Mouse (Mus musculus) adrenal gland, postnatal 10 days (tissue): ENCODE measurements at regions not wholly inside any gene's neighbourhood (a gene's known extent, or its start where the extent isn't known, plus 50 kb on each side); places are given as distances from the start of the nearest gene placed in this dataset.
"Not testable (repeated sequence)": the region's sequence is repeated elsewhere in the genome, so short reads cannot be mapped to it uniquely, and the experiment has no call there.

Experiments used
- DNase-seq: peaks from one replicate; pipeline ENCODE4 v3.0.0; 2021; ENCODE audit warnings: mixed read lengths

GRCm38 (mm10) chr16:50847693-50848092 is 256.7 kb upstream of the Ccdc54 start:
- DNase-seq, result peak; percentile 8

DNA sequence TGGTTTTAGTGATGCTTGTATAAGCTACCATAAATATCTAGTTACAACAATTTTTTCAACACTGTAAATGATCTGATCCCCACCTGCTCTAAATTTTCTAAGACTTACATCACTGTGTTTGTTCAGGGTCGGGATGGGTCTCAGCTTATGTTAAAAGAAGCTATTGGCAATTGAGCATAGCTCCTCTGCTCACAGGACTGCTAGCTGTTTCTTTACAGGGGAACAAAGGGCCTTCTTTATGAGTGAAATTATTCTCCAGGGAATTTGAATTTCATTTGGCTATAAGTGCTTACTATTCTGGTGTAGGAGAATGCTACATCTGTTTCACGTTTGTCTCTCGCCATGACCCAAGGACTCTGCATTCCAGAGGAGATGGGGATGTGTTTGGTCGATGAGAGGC is 255.6 kb upstream of the Ccdc54 start:
- DNase-seq, result no peak

DNA sequence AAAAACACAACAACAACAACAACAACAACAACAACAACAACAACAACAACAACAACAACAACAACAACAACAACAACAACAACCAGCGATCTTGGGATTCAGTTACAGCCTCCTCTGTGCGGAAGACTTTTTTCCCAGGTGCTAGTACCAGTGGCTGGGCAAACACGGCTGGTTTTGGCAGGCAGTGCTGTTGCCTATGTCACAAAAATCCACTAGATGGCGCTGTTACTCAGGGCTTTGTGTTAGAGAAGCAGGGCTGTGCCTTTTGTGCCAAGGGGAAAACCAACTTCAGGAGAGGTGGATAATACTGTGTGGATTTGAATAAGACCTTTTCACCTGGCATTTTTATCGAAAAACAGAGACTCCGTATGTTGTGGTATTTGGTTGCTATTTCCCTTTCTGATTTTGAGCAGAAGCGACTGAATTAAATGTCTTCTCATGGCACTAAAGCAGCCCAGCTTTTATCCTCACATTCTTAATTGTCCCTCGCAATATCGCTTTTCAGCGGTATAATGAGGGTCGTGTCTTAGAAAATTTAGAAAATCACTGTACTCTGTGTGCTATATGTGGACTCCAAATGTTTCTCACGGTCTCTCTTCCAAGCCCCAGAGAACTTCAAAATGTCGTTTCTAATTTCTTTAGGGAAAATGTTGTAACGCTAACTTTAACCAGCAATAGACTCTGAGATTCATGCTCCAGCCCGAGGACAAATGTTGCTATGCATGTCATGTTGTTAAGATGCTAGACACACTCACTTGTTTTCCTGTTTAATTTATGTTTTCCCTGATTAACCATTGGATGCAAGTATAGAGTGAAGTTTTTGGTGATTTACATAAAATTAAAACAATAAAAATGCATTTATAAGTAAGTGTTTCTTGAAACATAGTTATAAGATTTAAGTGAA is 251.0 kb upstream of the Ccdc54 start:
- DNase-seq, result peak; percentile 79

DNA sequence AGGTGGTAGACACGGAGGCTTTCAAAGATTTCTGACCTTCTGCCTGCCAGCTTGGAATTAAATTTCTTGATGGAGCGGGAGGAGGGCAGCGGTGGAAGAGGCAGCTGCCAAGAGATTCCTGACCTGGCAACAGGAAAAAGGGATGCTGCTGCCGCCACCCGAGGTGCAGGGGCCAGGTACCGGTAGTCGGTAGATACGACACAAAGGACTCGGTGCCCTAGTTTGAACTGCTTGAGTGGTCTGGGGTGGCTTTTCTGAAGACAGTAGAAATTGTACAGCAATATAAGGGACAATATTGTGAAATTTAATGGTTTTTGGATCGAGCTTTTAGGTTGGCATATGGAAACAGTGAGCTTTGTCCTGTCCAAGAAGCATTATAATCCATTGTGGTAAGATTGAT is 250.3 kb upstream of the Ccdc54 start:
- DNase-seq, result no peak

DNA sequence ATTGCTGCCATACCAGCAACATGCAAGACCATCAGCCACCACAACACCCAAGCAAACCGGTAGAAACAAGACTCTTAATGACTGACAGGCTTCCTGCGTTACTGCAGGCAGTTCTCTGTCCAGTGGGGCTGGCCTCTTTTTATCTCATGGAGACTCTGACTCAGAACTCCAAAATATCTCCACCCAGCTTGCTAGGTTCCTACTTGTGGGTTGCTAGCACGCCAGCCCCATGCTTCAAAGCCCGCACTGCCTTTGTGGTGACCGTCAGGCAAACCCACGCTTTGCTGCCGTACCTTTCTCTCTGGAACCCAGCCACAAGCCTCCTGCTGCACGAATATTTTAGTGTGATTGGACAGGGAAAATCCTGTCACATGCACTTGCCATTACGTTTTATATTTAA is 248.7 kb upstream of the Ccdc54 start:
- no peak for DNase-seq

DNA sequence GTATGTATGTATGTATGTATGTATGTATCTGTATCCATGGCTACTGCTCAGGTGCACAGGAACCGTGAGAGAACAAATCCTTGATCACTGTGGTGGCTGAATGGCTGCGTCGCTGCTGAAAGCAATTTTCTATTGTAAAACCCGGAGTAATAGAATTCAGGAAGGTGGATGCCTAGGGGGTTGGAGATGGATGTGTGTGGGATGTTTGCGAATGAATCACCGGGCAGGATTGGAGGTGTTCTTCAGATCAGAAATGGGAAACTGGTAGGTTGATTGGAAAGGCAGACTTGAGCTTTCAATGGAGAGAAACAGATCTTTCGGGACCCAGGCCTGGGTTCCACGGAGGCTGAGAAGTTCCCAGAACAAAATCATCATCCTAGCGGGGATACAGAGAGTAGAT is 246.5 kb upstream of the Ccdc54 start:
- no peak for DNase-seq

DNA sequence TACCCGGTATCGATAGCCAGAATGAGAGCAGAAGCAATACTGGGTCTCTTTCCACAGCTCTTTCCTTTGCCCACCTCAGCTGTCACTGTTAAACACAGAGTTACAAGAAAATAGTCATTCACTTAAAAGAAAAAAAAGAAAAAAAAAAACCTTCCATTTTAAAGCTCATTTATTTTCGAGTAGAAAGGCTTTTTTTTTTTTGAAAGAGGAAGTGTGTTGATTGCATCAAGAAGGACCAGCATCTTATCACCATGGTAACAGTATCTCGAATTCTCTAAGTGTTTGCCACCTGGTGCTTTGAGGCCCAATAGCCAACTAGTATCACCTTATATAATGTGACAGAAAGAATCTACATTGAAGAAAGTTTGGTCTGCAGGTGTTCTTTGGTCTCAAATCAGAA is 245.5 kb upstream of the Ccdc54 start:
- DNase-seq, result no peak

DNA sequence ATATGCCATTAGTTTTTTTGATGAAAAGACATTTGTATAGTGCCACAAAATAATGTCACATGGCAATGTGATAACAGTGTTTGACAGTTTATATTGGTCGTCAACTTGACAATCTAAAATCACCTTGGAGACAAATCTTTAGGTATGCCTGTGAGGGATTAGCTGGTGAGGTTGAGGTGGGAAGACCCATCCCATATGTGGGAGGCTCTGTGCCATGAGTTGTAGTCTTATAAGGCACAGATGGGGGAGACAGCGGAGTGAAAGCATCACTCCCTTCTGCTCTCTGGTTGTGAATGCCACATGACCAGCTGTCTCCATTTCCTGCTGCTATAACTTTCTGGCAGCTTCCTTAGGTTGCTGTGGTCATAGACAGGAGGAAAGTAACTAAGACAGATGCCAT is 242.4 kb upstream of the Ccdc54 start:
- no peak for DNase-seq

DNA sequence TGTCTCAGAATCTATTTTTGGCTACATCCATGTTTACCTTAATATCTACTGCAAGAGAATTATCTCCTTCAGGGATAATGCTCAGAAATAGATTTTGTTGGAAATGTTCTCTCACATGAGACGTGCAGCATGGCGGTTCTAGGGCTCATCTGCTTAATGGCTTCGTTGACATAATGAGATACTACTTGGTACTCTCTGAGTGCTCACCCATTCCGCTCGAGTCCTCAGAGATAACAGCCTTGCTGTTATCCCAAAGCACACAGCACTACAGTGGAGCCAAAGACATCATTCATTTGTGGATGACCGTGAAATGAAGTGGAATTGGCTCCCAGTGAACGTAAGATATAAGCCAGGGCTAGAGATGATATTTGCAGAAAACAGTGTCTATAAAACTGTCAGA is 231.4 kb upstream of the Ccdc54 start:
- no peak for DNase-seq

DNA sequence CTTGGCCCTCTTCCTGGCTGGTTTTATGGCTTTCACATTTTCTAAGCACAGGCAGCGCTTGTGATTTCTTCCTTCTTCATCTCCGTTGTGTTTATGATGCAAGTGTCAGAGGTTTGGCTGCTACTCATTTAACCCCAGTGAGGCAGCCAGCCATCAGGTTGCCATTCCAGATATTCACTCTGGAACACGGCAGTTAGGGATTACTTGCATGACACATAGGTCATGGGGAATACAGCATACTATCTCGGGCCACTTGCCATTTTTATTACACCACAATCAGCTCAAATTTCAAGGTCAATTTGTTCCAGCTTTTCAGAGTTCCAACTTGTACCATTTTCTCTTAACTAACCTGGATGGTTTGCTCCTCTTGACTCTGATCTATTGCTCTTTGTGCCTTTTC is 223.7 kb upstream of the Ccdc54 start:
- DNase-seq, result peak; percentile 30

- peak; percentile 79 for DNase-seq
These were observed 208.3 kb upstream of the Ccdc54 start for GRCm38 (mm10) chr16:50799145-50799794.

DNA sequence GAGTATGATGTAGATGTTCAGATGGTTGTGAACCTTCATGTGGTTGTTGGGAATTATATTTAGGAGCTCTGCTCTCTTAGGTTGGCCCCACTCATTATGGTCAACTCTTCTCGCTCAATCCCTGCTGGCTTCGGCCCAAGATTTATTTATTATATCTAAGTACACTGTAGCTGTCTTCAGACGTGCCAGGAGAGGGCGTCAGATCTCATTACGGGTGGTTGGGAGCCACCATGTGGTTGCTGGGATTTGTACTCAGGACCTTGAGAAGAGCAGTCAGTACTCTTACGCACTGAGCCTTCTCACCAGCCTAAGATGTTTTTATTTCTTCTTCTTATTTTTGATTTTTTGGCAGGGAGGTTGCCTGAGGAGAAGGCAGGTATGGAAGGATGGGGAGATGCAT is 207.1 kb upstream of the Ccdc54 start:
- no peak for DNase-seq

DNA sequence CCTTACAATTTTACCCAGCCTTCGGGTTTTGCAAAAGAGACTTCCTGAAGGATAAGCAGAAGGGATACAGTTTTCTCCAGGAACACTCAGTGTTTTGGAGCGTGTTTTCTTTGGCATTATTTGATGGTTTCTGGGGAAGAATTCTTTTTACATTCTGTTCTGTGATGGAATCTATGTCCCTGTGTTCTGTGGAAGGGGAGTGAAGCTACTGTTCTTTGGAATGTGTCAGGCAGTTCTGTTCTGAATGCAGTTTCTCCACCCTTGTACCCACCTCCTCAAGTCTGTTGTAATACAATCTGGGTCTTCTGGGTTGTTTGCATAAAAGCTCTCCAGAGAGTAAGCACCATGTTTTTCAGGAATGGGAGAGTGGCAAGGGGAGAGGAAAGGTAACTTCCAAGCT is 202.0 kb upstream of the Ccdc54 start:
- no peak for DNase-seq

GRCm38 (mm10) chr16:50792506-50792905 is 201.6 kb upstream of the Ccdc54 start:
- DNase-seq, result no peak

DNA sequence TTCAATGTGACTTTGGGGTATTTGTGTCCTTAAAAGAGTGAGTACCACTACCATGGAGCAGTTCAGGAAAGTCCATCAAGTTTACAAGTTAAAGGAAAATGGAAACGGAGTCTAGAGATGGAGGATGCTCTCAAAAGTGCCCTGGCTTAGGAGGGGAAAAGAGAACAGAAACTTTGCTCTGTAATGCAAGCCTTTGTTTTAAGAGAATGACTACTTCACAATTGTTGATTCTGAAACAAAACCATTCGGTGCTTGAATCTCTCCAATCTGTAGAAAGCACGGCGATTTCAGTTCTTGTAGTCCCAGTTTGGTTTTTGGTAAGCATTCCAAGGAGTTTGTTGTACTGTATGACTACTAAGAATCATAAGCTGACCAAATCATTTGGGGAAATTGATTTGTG is 197.7 kb upstream of the Ccdc54 start:
- DNase-seq, result no peak

- no peak for DNase-seq
These were observed 195.2 kb upstream of the Ccdc54 start for GRCm38 (mm10) chr16:50786199-50786598.

GRCm38 (mm10) chr16:50785384-50785783 is 194.4 kb upstream of the Ccdc54 start:
- DNase-seq, result no peak

DNA sequence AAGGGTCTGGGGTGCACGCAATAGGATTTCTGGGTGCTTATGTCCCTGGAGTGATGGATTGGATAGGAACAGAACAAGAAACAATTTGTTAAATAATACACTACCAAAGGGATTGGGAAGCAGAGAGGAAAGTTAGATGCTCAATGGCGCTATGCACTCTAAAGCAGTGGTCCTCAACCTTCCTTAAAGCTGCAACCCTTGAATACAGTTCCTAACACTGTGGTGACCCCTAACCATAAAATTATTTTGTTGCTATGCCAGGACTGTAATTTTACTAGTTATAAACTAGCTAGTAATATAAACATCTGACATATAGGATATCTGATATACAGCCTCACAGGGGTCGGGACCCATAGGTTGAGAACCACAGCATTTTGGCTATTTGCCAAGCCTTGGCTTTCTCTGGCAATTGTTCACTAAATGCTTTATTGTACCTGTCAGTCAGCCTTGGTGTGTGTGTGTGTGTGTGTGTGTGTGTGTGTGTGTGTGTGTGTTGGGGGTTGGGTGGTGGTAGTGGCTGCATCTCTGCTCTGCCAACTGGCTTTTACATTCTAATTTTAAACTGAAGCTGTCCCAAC is 193.8 kb upstream of the Ccdc54 start:
- no peak for DNase-seq

- DNase-seq, result no peak
These were observed 193.1 kb upstream of the Ccdc54 start for GRCm38 (mm10) chr16:50783784-50784650.

- no peak for DNase-seq
These were observed 192.3 kb upstream of the Ccdc54 start for GRCm38 (mm10) chr16:50783240-50783639.

DNA sequence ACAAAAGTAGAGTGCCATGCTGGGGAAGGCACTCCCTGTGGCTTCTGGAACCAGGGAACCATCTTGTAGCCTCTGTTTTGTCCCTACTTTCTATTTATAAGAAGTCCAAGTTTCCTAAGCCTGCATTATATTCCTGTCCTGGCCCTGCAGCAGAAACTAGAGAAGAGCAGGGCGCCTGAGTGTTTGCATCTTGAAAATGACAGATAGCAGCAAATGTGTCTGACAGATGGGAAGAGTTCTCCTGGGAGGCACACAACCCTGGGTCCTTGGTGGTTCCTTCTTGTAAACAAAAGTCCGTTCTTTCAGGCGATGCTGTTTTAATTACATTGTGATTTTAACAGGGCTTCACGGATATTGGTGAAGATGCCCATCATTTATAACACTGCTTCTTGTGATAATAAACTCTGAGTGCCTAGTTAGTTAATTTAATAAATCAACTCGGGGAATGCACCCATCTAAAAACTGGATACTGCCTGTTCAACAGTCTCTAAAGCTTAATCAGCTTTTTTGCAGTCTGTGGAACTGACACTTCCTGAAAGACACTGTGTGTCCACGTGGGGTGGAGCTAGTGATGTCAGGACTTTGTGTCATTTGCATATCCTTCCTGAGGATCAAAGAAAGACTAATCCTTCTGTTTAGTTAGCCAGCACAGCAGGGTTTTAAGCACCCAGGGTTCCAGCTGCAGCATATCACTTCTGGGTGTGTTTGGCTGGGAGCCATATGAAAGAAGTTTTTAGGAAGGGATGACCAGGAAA is 188.3 kb upstream of the Ccdc54 start:
- DNase-seq, result no peak

GRCm38 (mm10) chr16:50774699-50775098 is 183.7 kb upstream of the Ccdc54 start:
- not testable (repeated sequence) for DNase-seq
